Mouse (Mus musculus) hindbrain, embryonic 14.5 days (tissue): ENCODE data around the gene Slc7a6. TPM values are rescaled to one million over a fixed set of nuclear protein-coding genes. Genes with fewer than 3 reads are reported as not detected.

Experiments
- ATAC-seq: fragments of 200-750 bp; cut with Nextera tagmentation; 2 replicates; pipeline ENCODE4 v1.8.0; 2017; ENCODE audit warnings: moderate number of reproducible peaks, mild to moderate bottlenecking, moderate TSS enrichment, moderate library complexity; ENCODE audit not compliant: low FRiP score
- DNase-seq: peaks from one replicate; pipeline ENCODE4 v3.0.0-alpha.2; 2015; ENCODE audit warnings: low spot score
- H3K27ac ChIP-seq: fragments of 300-500 bp; sonication (generic); 2 replicates; pipeline ENCODE4 v1.5.1; 2014; ENCODE audit warnings: mild to moderate bottlenecking, moderate library complexity
- H3K27me3 ChIP-seq: fragments of 300-500 bp; sonication (generic); 2 replicates; pipeline ENCODE4 v1.6.1; 2014; ENCODE audit warnings: mild to moderate bottlenecking, low read length, mixed read lengths; ENCODE audit not compliant: control insufficient read depth, insufficient read depth
- H3K36me3 ChIP-seq: fragments of 300-500 bp; sonication (generic); replicated peaks from 2 replicates; pipeline ENCODE4 v1.6.1; 2014; ENCODE audit not compliant: control insufficient read depth, insufficient read depth
- H3K4me1 ChIP-seq: fragments of 300-500 bp; sonication (generic); replicated peaks from 2 replicates; pipeline ENCODE4 v1.6.1; 2014; ENCODE audit warnings: antibody characterized with exemption, low read length, mixed read lengths; ENCODE audit not compliant: control insufficient read depth, insufficient read depth
- H3K4me2 ChIP-seq: fragments of 300-500 bp; sonication (generic); replicated peaks from 2 replicates; pipeline ENCODE4 v1.6.1; 2014; ENCODE audit warnings: mild to moderate bottlenecking, moderate library complexity
- H3K4me3 ChIP-seq: fragments of 300-500 bp; sonication (generic); replicated peaks from 2 replicates; pipeline ENCODE4 v1.5.1; 2014; ENCODE audit warnings: mild to moderate bottlenecking, low read length
- H3K9ac ChIP-seq: fragments of 300-500 bp; sonication (generic); 2 replicates; pipeline ENCODE4 v1.6.1; 2014
- H3K9me3 ChIP-seq: fragments of 300-500 bp; sonication (generic); 2 replicates; pipeline ENCODE4 v1.6.1; 2016; ENCODE audit warnings: low read length; ENCODE audit not compliant: control insufficient read depth
- WGBS: fragments of 180-500 bp; shearing (Covaris S2); extraction: QIAGEN DNeasy Blood & Tissue Kit; methylation state at CpG from one replicate; pipeline ENCODE4 v1.1.7; 2014; 5-methylcytosine and 5-hydroxymethylcytosine counted together
- polyA plus RNA-seq: library from polyadenylated mRNA; unstranded; fragments of >200 nt; fragmentation: Nextera tagmentation; extraction: Ambion mirVana; gene quantifications from 2 replicates; pipeline ENCODE4 v1.2.1, GENCODE M21; 2014

Slc7a6 gene
- 65.8 and 67.3 TPM in 2 replicates for polyA plus RNA-seq

DNA sequence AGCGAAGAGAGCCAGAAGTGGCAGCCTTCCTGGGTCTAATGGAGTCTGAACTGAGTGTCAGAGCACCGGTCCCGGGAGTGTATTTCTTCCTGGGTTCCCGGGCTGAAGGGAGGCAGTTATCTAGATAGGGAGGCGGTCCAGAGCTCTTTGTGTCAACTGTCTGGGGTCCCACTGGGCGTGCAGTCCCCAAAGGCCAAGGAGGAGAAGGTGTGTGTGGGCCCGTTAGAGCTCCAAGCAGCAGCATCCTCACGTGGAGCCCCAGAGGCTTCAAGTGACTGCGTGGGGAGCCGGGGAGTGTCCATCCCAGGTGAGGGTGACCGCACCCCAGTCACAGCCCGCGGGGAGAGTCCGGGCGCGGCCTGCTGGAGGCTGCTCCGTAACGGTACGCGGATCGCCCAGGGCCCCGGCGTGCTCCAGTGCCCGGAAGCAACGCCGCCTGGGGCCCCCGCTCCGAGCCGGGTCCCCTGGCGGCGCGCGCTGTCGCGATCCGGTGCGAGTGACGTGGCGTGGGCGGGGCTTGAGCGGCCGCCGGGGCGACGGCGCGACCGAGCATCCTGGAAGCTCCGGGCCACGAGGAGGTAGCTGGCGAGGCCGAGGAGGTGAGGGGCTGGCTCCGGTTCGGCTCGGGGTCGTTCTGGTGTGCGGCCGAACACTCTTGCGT is at the start of gene Slc7a6:
Gene Slc7a6 (plus strand): TSS at position 502 of the 661 bp plus-strand sequence.
- peak within 1 kb of the TSS; percentile 78 for H3K4me2 ChIP-seq
- H3K36me3 ChIP-seq: peaks cover 11% of the 10 kb centered on the region
- WGBS: under 1% methylated on average over 41 of the region's 59 CpGs
- peak within 1 kb of the TSS; percentile 97 for H3K27ac ChIP-seq
- H3K9ac ChIP-seq: peak within 1 kb of the TSS; percentile 85
- H3K9me3 ChIP-seq: no peaks in the 10 kb centered on the region
- peak within 1 kb of the TSS; percentile 84 for H3K4me3 ChIP-seq
- H3K4me1 ChIP-seq: peaks cover 8% of the 10 kb centered on the region; the same call in 1 of the 2 replicates
- peak; percentile 84 for DNase-seq
- H3K27me3 ChIP-seq: no peaks in the 10 kb centered on the region
- ATAC-seq: peak; percentile 91

GRCm38 (mm10) chr8:106123443-106123842 is 45.2 kb upstream of the Slc7a6 start:
- H3K4me2 ChIP-seq: no peak overlapping the region
- 87% methylated on average over 3 of the region's 3 CpGs for WGBS
- H3K27me3 ChIP-seq: no peaks in the 10 kb centered on the region
- ATAC-seq (no peak), DNase-seq (no peak)
- no peaks in the 10 kb centered on the region for H3K9me3 ChIP-seq
- no peaks in the 10 kb centered on the region for H3K4me1 ChIP-seq
- no peak overlapping the region for H3K9ac ChIP-seq
- H3K27ac ChIP-seq: no peak overlapping the region
- peaks cover 43% of the 10 kb centered on the region for H3K36me3 ChIP-seq
- no peak overlapping the region for H3K4me3 ChIP-seq

- WGBS: 95% methylated on average over 1 of the region's 1 CpGs
- H3K4me3 ChIP-seq: no peak overlapping the region
- no peak overlapping the region for H3K9ac ChIP-seq
- no peaks in the 10 kb centered on the region for H3K4me1 ChIP-seq
- no peak overlapping the region for H3K4me2 ChIP-seq
- no peak for ATAC-seq
- no peaks in the 10 kb centered on the region for H3K27me3 ChIP-seq
- DNase-seq: no peak
- peaks cover 46% of the 10 kb centered on the region for H3K36me3 ChIP-seq
- no peak overlapping the region for H3K27ac ChIP-seq
- no peaks in the 10 kb centered on the region for H3K9me3 ChIP-seq
Measured at GRCm38 (mm10) chr8:106126055-106126454, 42.6 kb upstream of the Slc7a6 start.

- ATAC-seq (no peak), DNase-seq (no peak)
- H3K27ac ChIP-seq: no peak overlapping the region
- 80% methylated on average over 3 of the region's 3 CpGs for WGBS
- no peaks in the 10 kb centered on the region for H3K27me3 ChIP-seq
- H3K4me3 ChIP-seq: no peak overlapping the region
- H3K36me3 ChIP-seq: peaks cover 42% of the 10 kb centered on the region
- H3K9me3 ChIP-seq: no peaks in the 10 kb centered on the region
- H3K4me2 ChIP-seq: no peak overlapping the region
- H3K9ac ChIP-seq: no peak overlapping the region
- H3K4me1 ChIP-seq: no peaks in the 10 kb centered on the region
Measured at GRCm38 (mm10) chr8:106127054-106127453, 41.6 kb upstream of the Slc7a6 start.

DNA sequence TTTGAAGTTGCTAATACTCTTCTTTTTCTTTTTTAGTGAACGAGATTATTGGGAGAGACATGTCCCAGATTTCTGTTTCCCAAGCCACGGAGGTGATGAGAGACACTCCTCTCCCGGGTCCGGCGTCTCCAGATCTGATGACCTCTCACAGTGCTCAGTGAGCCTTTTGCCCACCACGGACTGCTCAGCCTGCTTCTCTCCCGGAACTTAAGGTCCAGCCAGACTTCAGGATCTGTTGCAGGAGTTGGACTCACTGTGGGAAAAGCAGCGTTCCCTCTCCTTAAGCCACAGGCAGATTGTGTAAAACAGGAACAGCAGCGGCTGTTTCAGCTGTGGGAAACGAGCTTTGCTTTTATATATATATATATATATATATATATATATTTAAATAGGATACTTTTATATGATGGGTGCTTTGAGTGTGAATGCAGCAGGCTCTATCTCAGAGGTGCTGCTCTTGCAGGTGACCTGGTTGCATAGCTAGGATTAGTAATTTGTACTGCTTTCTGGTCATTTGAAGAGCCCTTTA is 40.7 kb upstream of the Slc7a6 start:
- no peak overlapping the region for H3K4me3 ChIP-seq
- H3K9ac ChIP-seq: no peak overlapping the region
- H3K4me1 ChIP-seq: no peaks in the 10 kb centered on the region
- no peaks in the 10 kb centered on the region for H3K9me3 ChIP-seq
- 0 out of 2 replicates have a peak, but pooled peaks cover under 1% of the 10 kb centered on the region for H3K27me3 ChIP-seq
- H3K27ac ChIP-seq: no peak overlapping the region
- 95% methylated on average over 10 of the region's 10 CpGs for whole genome bisulfite sequencing
- H3K4me2 ChIP-seq: no peak overlapping the region
- DNase-seq (no peak), ATAC-seq (no peak)
- peaks cover 50% of the 10 kb centered on the region for H3K36me3 ChIP-seq

DNA sequence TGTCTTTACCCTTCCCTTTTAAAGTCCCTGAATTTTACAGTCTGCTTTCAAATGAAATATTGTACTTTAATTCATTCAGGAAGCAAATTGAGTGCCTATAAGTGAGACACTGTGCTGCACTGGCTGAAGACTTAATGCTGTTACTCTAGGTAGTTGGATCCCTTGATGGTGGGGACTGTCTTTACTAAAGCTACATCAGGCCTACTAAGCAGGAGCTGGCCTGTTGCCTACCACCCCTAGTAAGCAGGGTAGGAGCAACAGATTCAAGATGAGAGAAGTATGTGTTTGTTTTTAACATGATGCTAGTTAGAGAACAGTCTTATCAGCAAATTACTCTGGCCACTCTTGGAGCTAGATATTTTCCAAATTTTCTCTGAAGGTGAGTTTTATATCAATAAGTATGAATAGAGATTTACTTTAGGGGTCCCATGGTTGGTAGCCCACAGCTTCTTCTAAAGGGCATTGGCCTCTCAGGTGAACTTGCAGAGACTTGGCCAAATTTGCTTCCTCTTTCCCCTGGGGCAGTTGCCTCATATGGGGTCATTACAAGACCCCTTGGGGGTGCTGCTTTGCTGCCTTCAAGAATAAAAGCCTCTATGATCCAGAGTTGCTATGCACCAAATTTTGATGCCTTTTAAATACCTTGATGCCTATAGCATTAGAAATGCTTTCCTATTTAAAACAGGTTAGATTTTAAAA is 39.3 kb upstream of the Slc7a6 start:
- Histone ChIP-seq H3K4me3 (no peak overlapping the region), H3K36me3 (peaks cover 45% of the 10 kb centered on the region), H3K27ac (no peak overlapping the region), H3K9ac (no peak overlapping the region), H3K4me2 (no peak overlapping the region), H3K9me3 (no peaks in the 10 kb centered on the region), H3K27me3 (peaks cover 15% of the 10 kb centered on the region), H3K4me1 (no peaks in the 10 kb centered on the region)
- DNase-seq (no peak), ATAC-seq (no peak)

- H3K36me3 ChIP-seq: peaks cover 45% of the 10 kb centered on the region
- no peak for ATAC-seq
Measured at GRCm38 (mm10) chr8:106129997-106130396, 38.7 kb upstream of the Slc7a6 start.

GRCm38 (mm10) chr8:106130505-106130904 is 38.2 kb upstream of the Slc7a6 start:
- H3K9me3 ChIP-seq: no peaks in the 10 kb centered on the region
- no peak for DNase-seq
- peaks cover 26% of the 10 kb centered on the region for H3K27me3 ChIP-seq
- no peak overlapping the region for H3K4me2 ChIP-seq
- H3K36me3 ChIP-seq: peaks cover 45% of the 10 kb centered on the region
- H3K9ac ChIP-seq: no peak overlapping the region
- no peak overlapping the region for H3K27ac ChIP-seq
- no peak for ATAC-seq
- WGBS: 89% methylated on average over 2 of the region's 2 CpGs
- no peaks in the 10 kb centered on the region for H3K4me1 ChIP-seq
- H3K4me3 ChIP-seq: no peak overlapping the region

More at GRCm38 (mm10) chr8:106129997-106130396, 38.7 kb upstream of the Slc7a6 start:
- Histone ChIP-seq H3K27me3 (peaks cover 21% of the 10 kb centered on the region), H3K4me3 (no peak overlapping the region), H3K9ac (no peak overlapping the region), H3K9me3 (no peaks in the 10 kb centered on the region), H3K4me1 (no peaks in the 10 kb centered on the region), H3K27ac (no peak overlapping the region), H3K4me2 (no peak overlapping the region)
- WGBS: 89% methylated on average over 2 of the region's 2 CpGs
- no peak for DNase-seq

- 89% methylated on average over 4 of the region's 4 CpGs for WGBS
- DNase-seq: no peak
- peaks cover 45% of the 10 kb centered on the region for H3K36me3 ChIP-seq
Measured at GRCm38 (mm10) chr8:106131021-106131420, 37.6 kb upstream of the Slc7a6 start.

More at GRCm38 (mm10) chr8:106131021-106131420, 37.6 kb upstream of the Slc7a6 start:
- no peak overlapping the region for H3K4me2 ChIP-seq
- H3K4me3 ChIP-seq: no peak overlapping the region
- H3K4me1 ChIP-seq: peaks cover 4% of the 10 kb centered on the region
- H3K9ac ChIP-seq: no peak overlapping the region
- peaks cover 31% of the 10 kb centered on the region for H3K27me3 ChIP-seq
- ATAC-seq: no peak
- H3K27ac ChIP-seq: no peak overlapping the region
- H3K9me3 ChIP-seq: no peaks in the 10 kb centered on the region
